Mouse (Mus musculus) limb, embryonic 14.5 days (tissue): Measurements from ENCODE around the gene Dazap1. TPM values are rescaled to one million over a fixed set of nuclear protein-coding genes. Genes with fewer than 3 reads are reported as not detected.
A peak's percentile ranks its signal among the peaks of the same experiment; 100 is the strongest.

Experiments
- ATAC-seq: fragments of 200-750 bp; cut with Nextera tagmentation; 2 replicates; pipeline ENCODE4 v1.8.0; 2017; ENCODE audit warnings: low read depth, moderate number of reproducible peaks, moderate TSS enrichment; ENCODE audit not compliant: low FRiP score
- DNase-seq: peaks from one replicate; pipeline ENCODE4 v3.0.0-alpha.2; 2015; ENCODE audit warnings: low spot score
- H3K27ac ChIP-seq: fragments of 300-500 bp; sonication (generic); replicated peaks from 2 replicates; pipeline ENCODE4 v1.5.1; 2014; ENCODE audit warnings: low read depth, mild to moderate bottlenecking, low read length, moderate library complexity, mixed read lengths
- H3K27me3 ChIP-seq: fragments of 300-500 bp; sonication (generic); 2 replicates; pipeline ENCODE4 v1.6.1; 2014; ENCODE audit warnings: low read length, mixed read lengths; ENCODE audit not compliant: control insufficient read depth, insufficient read depth
- H3K36me3 ChIP-seq: fragments of 300-500 bp; sonication (generic); 2 replicates; pipeline ENCODE4 v1.6.1; 2014; ENCODE audit warnings: mild to moderate bottlenecking, low read length, moderate library complexity, mixed read lengths; ENCODE audit not compliant: control insufficient read depth, insufficient read depth
- H3K4me1 ChIP-seq: fragments of 300-500 bp; sonication (generic); 2 replicates; pipeline ENCODE4 v1.6.1; 2014; ENCODE audit warnings: antibody characterized with exemption, low read length, mixed read lengths; ENCODE audit not compliant: control insufficient read depth, insufficient read depth
- H3K4me2 ChIP-seq: fragments of 300-500 bp; sonication (generic); replicated peaks from 2 replicates; pipeline ENCODE4 v1.6.1; 2014; ENCODE audit warnings: low read depth, mild to moderate bottlenecking, low read length, moderate library complexity; ENCODE audit not compliant: severe bottlenecking
- H3K4me3 ChIP-seq: fragments of 300-500 bp; sonication (generic); replicated peaks from 2 replicates; pipeline ENCODE4 v1.5.1; 2014; ENCODE audit warnings: low read length
- H3K9ac ChIP-seq: fragments of 300-500 bp; sonication (generic); 2 replicates; pipeline ENCODE4 v1.6.1; 2014; ENCODE audit warnings: mild to moderate bottlenecking, low read depth, low read length, moderate library complexity; ENCODE audit not compliant: severe bottlenecking
- H3K9me3 ChIP-seq: fragments of 300-500 bp; sonication (generic); 2 replicates; pipeline ENCODE4 v1.6.1; 2016; ENCODE audit warnings: low read length; ENCODE audit not compliant: control insufficient read depth
- POLR2A ChIP-seq: fragments of 200-500 bp; IDR thresholded peaks from 2 replicates; pipeline ENCODE4 v1.8.0; 2012; ENCODE audit warnings: inconsistent platforms, mild to moderate bottlenecking, moderate library complexity, borderline replicate concordance; ENCODE audit not compliant: insufficient read depth, insufficient read length; ENCODE audit errors: extremely low read depth
- WGBS: fragments of 180-500 bp; shearing (Covaris S2); extraction: QIAGEN DNeasy Blood & Tissue Kit; methylation state at CpG from one replicate; pipeline ENCODE4 v1.1.7; 2014; 5-methylcytosine and 5-hydroxymethylcytosine counted together
- polyA plus RNA-seq, 2 experiments: library from polyadenylated mRNA; depleted of rRNA in 1 of 2; stranded (reverse) in 1 of 2; unstranded in 1 of 2; fragments of >200 nt; fragmentation: Nextera tagmentation in 1 of 2; extraction: Ambion mirVana in 1 of 2; gene quantifications; 2 replicates each; pipeline versions ENCODE4 v1.2.1 to v1.2.3; 2012 to 2014

Dazap1 gene
- polyA plus RNA-seq, 2 experiments: 46.1 to 272 TPM

GRCm38 (mm10) chr10:80296824-80297223 lies 35.5 kb downstream of the Dazap1 start:
- WGBS: 91% methylated on average over 5 of the region's 5 CpGs
- H3K9ac ChIP-seq: peak overlapping the region; percentile 52; the same call in 1 of the 2 replicates
- peak overlapping the region; percentile 43; the same call in 1 of the 2 replicates for H3K4me3 ChIP-seq

GRCm38 (mm10) chr10:80297526-80298133 lies 36.3 kb downstream of the Dazap1 start:
- Histone ChIP-seq H3K9ac (no peak overlapping the region), H3K4me3 (no peak overlapping the region), H3K27ac (no peak overlapping the region), H3K9me3 (no peaks in the 10 kb centered on the region), H3K27me3 (peaks cover 38% of the 10 kb centered on the region), H3K4me2 (no peak overlapping the region), H3K4me1 (peaks cover 17% of the 10 kb centered on the region), H3K36me3 (peaks cover 22% of the 10 kb centered on the region)
- no peak for TF ChIP-seq POLR2A
- WGBS: 65% methylated on average over 8 of the region's 8 CpGs
- DNase-seq (no peak), ATAC-seq (no peak)

More at GRCm38 (mm10) chr10:80296824-80297223, 35.5 kb downstream of the Dazap1 start:
- ATAC-seq: no peak
- no peaks in the 10 kb centered on the region for H3K9me3 ChIP-seq
- H3K27ac ChIP-seq: no peak overlapping the region
- TF ChIP-seq POLR2A: no peak
- H3K4me2 ChIP-seq: peak overlapping the region; percentile 62; the same call in 1 of the 2 replicates
- H3K4me1 ChIP-seq: peaks cover 17% of the 10 kb centered on the region
- peaks cover 22% of the 10 kb centered on the region for H3K36me3 ChIP-seq
- H3K27me3 ChIP-seq: peaks cover 34% of the 10 kb centered on the region
- no peak for DNase-seq

- Histone ChIP-seq H3K4me2 (peak overlapping the region; percentile 33; the same call in 1 of the 2 replicates), H3K4me3 (peak overlapping the region; percentile 16), H3K36me3 (peaks cover 14% of the 10 kb centered on the region), H3K4me1 (peaks cover 13% of the 10 kb centered on the region), H3K27ac (no peak overlapping the region), H3K9me3 (no peaks in the 10 kb centered on the region), H3K27me3 (peaks cover 41% of the 10 kb centered on the region), H3K9ac (0 out of 2 replicates have a peak overlapping the region, but pooled peaks have one; percentile 31)
- TF ChIP-seq POLR2A: 0 out of 2 replicates have a peak, but pooled peaks have one; percentile 19
- no peak for DNase-seq
- peak; percentile 35; the same call in 1 of the 2 replicates for ATAC-seq
- WGBS: 4% methylated on average over 22 of the region's 26 CpGs
These were observed 37.4 kb downstream of the Dazap1 start for GRCm38 (mm10) chr10:80298571-80299281.

GRCm38 (mm10) chr10:80299301-80299700 lies 38.0 kb downstream of the Dazap1 start:
- Histone ChIP-seq H3K4me2 (peak overlapping the region; percentile 33; the same call in 1 of the 2 replicates), H3K4me3 (peak overlapping the region; percentile 16), H3K27ac (no peak overlapping the region), H3K4me1 (peaks cover 13% of the 10 kb centered on the region), H3K9me3 (no peaks in the 10 kb centered on the region), H3K36me3 (peaks cover 8% of the 10 kb centered on the region), H3K9ac (0 out of 2 replicates have a peak overlapping the region, but pooled peaks have one; percentile 31), H3K27me3 (peaks cover 46% of the 10 kb centered on the region)
- no peak for ATAC-seq
- DNase-seq: no peak
- no peak for TF ChIP-seq POLR2A
- WGBS: 7% methylated on average over 14 of the region's 15 CpGs

GRCm38 (mm10) chr10:80299824-80300223 lies 38.5 kb downstream of the Dazap1 start:
- Histone ChIP-seq H3K9ac (no peak overlapping the region), H3K27ac (no peak overlapping the region), H3K4me1 (peaks cover 13% of the 10 kb centered on the region), H3K36me3 (peaks cover 3% of the 10 kb centered on the region; the same call in 1 of the 2 replicates), H3K4me2 (no peak overlapping the region), H3K4me3 (no peak overlapping the region), H3K27me3 (peaks cover 51% of the 10 kb centered on the region), H3K9me3 (no peaks in the 10 kb centered on the region)
- DNase-seq (no peak), ATAC-seq (no peak)
- no peak for TF ChIP-seq POLR2A
- WGBS: 55% methylated on average over 10 of the region's 10 CpGs
